In the genomic region with DNA sequence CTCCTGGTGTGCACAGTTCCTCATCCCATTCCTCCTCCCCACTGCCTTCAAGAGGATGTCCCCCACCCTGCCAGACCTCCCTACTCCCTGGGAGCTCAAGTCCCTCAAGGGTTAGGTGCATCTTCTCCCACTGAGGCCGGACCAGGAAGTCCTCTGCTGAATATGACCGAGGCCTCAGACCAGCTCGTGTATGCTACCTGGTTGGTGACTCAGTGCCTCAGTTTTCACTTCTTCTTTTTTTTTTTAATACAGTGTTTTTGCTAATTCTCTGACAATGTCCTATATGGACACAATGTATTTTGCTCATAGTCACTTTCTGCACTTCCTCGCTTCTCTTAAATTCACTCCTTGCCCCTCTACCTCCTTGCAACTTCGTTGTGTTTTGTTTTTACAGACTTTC, we compare ENCODE assay signal across 22 mouse cellular contexts.
DNase-seq lines count a peak whose midpoint lies in the region; ATAC-seq and TF ChIP-seq lines count a peak whose summit lies in the region.
"Had no signal": no experiment of that assay in that cellular context is flagged by ENCODE, and none has a peak within 500 bp of the region (broad histone marks: within the 10 kb centered on the region; RNA-seq: fewer than 3 reads in every experiment).

No protein-coding gene starts in this region.

- dilution Hi-C loops in CH12.LX (cut with MboI; ENCODE audit: extremely low pct_ligation_motif_present, extremely low pct_unique_long_range_greater_than_20kb, low sequenced_read_pairs), result no loop called here

- H3K36me3 ChIP-seq in CH12.LX (replicated peaks in 1 of 2; ENCODE audit: control insufficient read depth in 1 of 2, insufficient read depth in 1 of 2, low read length in 1 of 2), result no peaks in the 10 kb centered on the region
- H3K36me3 ChIP-seq in splenic B cell, adult 2 months (ENCODE audit: control insufficient read depth, insufficient read depth, low read length, poor library complexity, severe bottlenecking), result no peaks in the 10 kb centered on the region
- H3K36me3 ChIP-seq: G1E had no signal

- peak; percentile 88 for TF ChIP-seq EP300 in CH12.LX (IDR thresholded peaks at IDR 0.05; ENCODE audit: low read length)

- no peaks in the 10 kb centered on the region for H3K27me3 ChIP-seq in CH12.LX (replicated peaks)
- H3K27me3 ChIP-seq in splenic B cell, adult 2 months (ENCODE audit: control insufficient read depth, insufficient read depth, low read length, poor library complexity, severe bottlenecking), result no peaks in the 10 kb centered on the region

- DNase-seq in A20 (ENCODE audit: low read depth, low spot score), result peak; percentile 61
- peak; percentile 47 for DNase-seq in CH12.LX (ENCODE audit: extremely low read depth)
- DNase-seq in splenic B cell, adult 2 months (ENCODE audit: low read depth, low spot score), result peak; percentile 45
- DNase-seq in kidney, postnatal 25 days, result no peak
- DNase-seq in left cerebral cortex, adult 8-10 months (ENCODE audit: low spot score in 2 of 2), result no peak
- no peak for DNase-seq in thymus, postnatal 36 days
- DNase-seq in heart, postnatal 36 days, result no peak
- DNase-seq: adrenal gland, adult 2 months; adrenal gland, adult 8-10 months; adrenal gland, postnatal 10 days; adrenal gland, postnatal 14 days; adrenal gland, postnatal 25 days; adrenal gland, postnatal 36 days; cerebellum, adult 11 months; cerebellum, adult 11-12 months; cerebellum, adult 18-20 months; cerebellum, adult 2 months had no signal

- no peak overlapping the region for H3K9ac ChIP-seq in CH12.LX (ENCODE audit: insufficient read depth, low read depth)

- peak; percentile 58; the same call in 1 of the 2 replicates for ATAC-seq in neutrophil, adult 5-6 weeks (ENCODE audit: extremely low read depth, insufficient number of reproducible peaks, low FRiP score, poor library complexity, severe bottlenecking)
- ATAC-seq: activated CD4-positive, CD25-positive, alpha-beta regulatory T cell, adult 4 months; CD4-positive, CD25-positive, alpha-beta regulatory T cell, adult 4 months; Patski had no signal

- H3K79me2 ChIP-seq in CH12.LX (replicated peaks; ENCODE audit: control insufficient read depth, extremely low read depth, insufficient read depth, poor library complexity, severe bottlenecking), result no peaks in the 10 kb centered on the region

- TF ChIP-seq POLR2A in CH12.LX (IDR thresholded peaks at IDR 0.05; ENCODE audit: low read depth, low read length), result no peak

- in situ Hi-C loops in CH12.LX (cut with MboI; ENCODE audit: low pct_ligation_motif_present, low pct_unique_long_range_greater_than_20kb, low sequenced_read_pairs), result loop anchor here (25.0 kb wide), 1 partner anchor 248 kb away; no protein-coding TSS in a partner anchor

- TF ChIP-seq CTCF in CH12.LX (conservative IDR thresholded peaks at IDR 0.05 in 1 of 2, IDR thresholded peaks at IDR 0.05 in 1 of 2; ENCODE audit: low read depth in 2 of 2, low read length in 2 of 2), result no peak

- intact Hi-C loops in heart, postnatal 36 days (cut with DNase I), result no loop called here

- no peak overlapping the region for H3K4me2 ChIP-seq in CH12.LX (ENCODE audit: insufficient read depth, low read depth, poor library complexity, severe bottlenecking)

- H3K27ac ChIP-seq in CH12.LX (ENCODE audit: insufficient read depth, low read depth), result peak overlapping the region; percentile 31; the same call in 1 of the 2 replicates

- no peak; the same call in 1 of the 2 replicates for TF ChIP-seq RAD21 in CH12.LX (IDR thresholded peaks at IDR 0.05; ENCODE audit: low read depth, low read length)

- H3K4me1 ChIP-seq in CH12.LX (ENCODE audit: control insufficient read depth in 1 of 2, insufficient read depth in 2 of 2), result peaks cover 24 to 56% of the 10 kb centered on the region in 2 experiments

- no peaks in the 10 kb centered on the region for H3K9me3 ChIP-seq in CH12.LX (replicated peaks; ENCODE audit: low read length)
- H3K9me3 ChIP-seq: G1E had no signal

- no peak overlapping the region for H3K4me3 ChIP-seq in CH12.LX (replicated peaks in 1 of 3; ENCODE audit: low read depth in 2 of 3, low read length in 2 of 3, poor library complexity in 1 of 3)

TF ChIP-seq in CH12.LX, 34 proteins besides CTCF, POLR2A, EP300 and RAD21:
- TF ChIP-seq E2F4 (IDR thresholded peaks at IDR 0.05; ENCODE audit: insufficient replicate concordance, low read depth, low read length) (no peak), POLR2AphosphoS2 (IDR thresholded peaks at IDR 0.05; ENCODE audit: low read depth, low read length) (no peak), PAX5 (IDR thresholded peaks at IDR 0.05; ENCODE audit: low read length) (no peak), KAT2A (IDR thresholded peaks at IDR 0.05; ENCODE audit: insufficient replicate concordance, low read length) (0 out of 2 replicates have a peak, but pooled peaks have one; percentile 18), JUND (conservative IDR thresholded peaks at IDR 0.05; ENCODE audit: low read depth, low read length) (peak; percentile 60; the same call in 1 of the 2 replicates), ZNF384 (IDR thresholded peaks at IDR 0.05; ENCODE audit: low read depth, low read length) (peak; percentile 91), ETS1 (conservative IDR thresholded peaks at IDR 0.05; ENCODE audit: low read depth, low read length) (no peak; the same call in 1 of the 2 replicates), MAZ (IDR thresholded peaks at IDR 0.05; ENCODE audit: low read depth, low read length) (no peak), CHD2 (IDR thresholded peaks at IDR 0.05; ENCODE audit: low read length) (no peak), JUN (IDR thresholded peaks at IDR 0.05; ENCODE audit: insufficient read depth, low read depth, low read length) (peak; percentile 69), HCFC1 (IDR thresholded peaks at IDR 0.05; ENCODE audit: low read depth, low read length) (peak; percentile 11; the same call in 1 of the 2 replicates), SIN3A (IDR thresholded peaks at IDR 0.05; ENCODE audit: low read length) (no peak), MEF2A (IDR thresholded peaks at IDR 0.05; ENCODE audit: borderline replicate concordance, low read depth, low read length) (peak; percentile 41; the same call in 1 of the 2 replicates), RCOR1 (conservative IDR thresholded peaks at IDR 0.05; ENCODE audit: low read depth, low read length) (peak; percentile 80; the same call in 1 of the 2 replicates), ELF1 (IDR thresholded peaks at IDR 0.05; ENCODE audit: low read depth, low read length) (peak; percentile 84), UBTF (IDR thresholded peaks at IDR 0.05; ENCODE audit: low read depth, low read length) (no peak), NELFE (IDR thresholded peaks at IDR 0.05; ENCODE audit: low read depth, low read length) (no peak), MAFK (IDR thresholded peaks at IDR 0.05; ENCODE audit: insufficient replicate concordance, low read length) (peak; percentile 43; the same call in 1 of the 2 replicates), IRF4 (IDR thresholded peaks at IDR 0.05; ENCODE audit: low read depth, low read length) (peak; percentile 92), BHLHE40 (IDR thresholded peaks at IDR 0.05; ENCODE audit: low read depth, low read length) (peak; percentile 63), MXI1 (IDR thresholded peaks at IDR 0.05; ENCODE audit: low read depth, low read length) (no peak), MYC (IDR thresholded peaks at IDR 0.05; ENCODE audit: low read depth, low read length) (no peak), USF2 (conservative IDR thresholded peaks at IDR 0.05; ENCODE audit: low read depth, low read length) (no peak)

Comparison
In these comparisons a context has a peak if more than half of its experiments do, and no peak if none do; other contexts are left out.
1. DNase-seq: peak in A20 (single experiment), CH12.LX (single experiment) and splenic B cell, adult 2 months (single experiment); none in kidney, postnatal 25 days (0 of 2), left cerebral cortex, adult 8-10 months (0 of 2), thymus, postnatal 36 days (0 of 2) and heart, postnatal 36 days (0 of 2).